Mouse (Mus musculus) midbrain, postnatal 0 days (tissue): ENCODE results near the gene Kdm5b. TPM values are rescaled to one million over a fixed set of nuclear protein-coding genes. Genes with fewer than 3 reads are reported as not detected.
A peak's percentile ranks its signal among the peaks of the same experiment; 100 is the strongest.

ENCODE experiments used
- ATAC-seq: fragments of 200-750 bp; cut with Nextera tagmentation; 2 replicates; pipeline ENCODE4 v1.8.0; 2017; ENCODE audit warnings: moderate number of reproducible peaks, mild to moderate bottlenecking, moderate TSS enrichment, moderate library complexity; ENCODE audit not compliant: low FRiP score
- DNase-seq: peaks from one replicate; pipeline ENCODE4 v3.0.0-alpha.2; 2015; ENCODE audit warnings: low spot score
- H3K27ac ChIP-seq: fragments of 300-500 bp; sonication (generic); 2 replicates; pipeline ENCODE4 v1.5.1; 2014; ENCODE audit warnings: low read depth, mild to moderate bottlenecking, low read length, mixed read lengths
- H3K27me3 ChIP-seq: fragments of 300-500 bp; sonication (generic); 2 replicates; pipeline ENCODE4 v1.6.1; 2014; ENCODE audit warnings: low read length, control low read depth, mixed read lengths; ENCODE audit not compliant: insufficient read depth
- H3K36me3 ChIP-seq: fragments of 300-500 bp; sonication (generic); 2 replicates; pipeline ENCODE4 v1.6.1; 2014; ENCODE audit warnings: low read length, control low read depth, mixed read lengths; ENCODE audit not compliant: insufficient read depth
- H3K4me1 ChIP-seq: fragments of 300-500 bp; sonication (generic); 2 replicates; pipeline ENCODE4 v1.6.1; 2014; ENCODE audit warnings: mild to moderate bottlenecking, control low read depth, antibody characterized with exemption, low read length, mixed read lengths; ENCODE audit not compliant: insufficient read depth
- H3K4me2 ChIP-seq: fragments of 300-500 bp; sonication (generic); 2 replicates; pipeline ENCODE4 v1.6.1; 2014; ENCODE audit warnings: low read depth, mild to moderate bottlenecking, low read length, mixed read lengths; ENCODE audit not compliant: poor library complexity, severe bottlenecking
- H3K4me3 ChIP-seq: fragments of 300-500 bp; sonication (generic); 2 replicates; pipeline ENCODE4 v1.5.1; 2014; ENCODE audit warnings: low read depth, mild to moderate bottlenecking, low read length, moderate library complexity
- H3K9ac ChIP-seq: fragments of 300-500 bp; sonication (generic); replicated peaks from 2 replicates; pipeline ENCODE4 v1.6.1; 2014; ENCODE audit warnings: mild to moderate bottlenecking, low read length, moderate library complexity, mixed read lengths; ENCODE audit not compliant: poor library complexity, severe bottlenecking
- H3K9me3 ChIP-seq: fragments of 300-500 bp; sonication (generic); 2 replicates; pipeline ENCODE4 v1.6.1; 2016; ENCODE audit warnings: low read length, control low read depth
- CTCF ChIP-seq: IDR thresholded peaks from 2 replicates; pipeline ENCODE4 v1.5.1; 2016; ENCODE audit warnings: antibody characterized with exemption, mild to moderate bottlenecking
- WGBS: fragments of 180-500 bp; shearing (Covaris S2); extraction: QIAGEN DNeasy Blood & Tissue Kit; methylation state at CpG from one replicate; pipeline ENCODE4 v1.1.7; 2014; 5-methylcytosine and 5-hydroxymethylcytosine counted together
- polyA plus RNA-seq: library from polyadenylated mRNA; unstranded; fragments of >200 nt; fragmentation: Nextera tagmentation; extraction: Ambion mirVana; gene quantifications from 2 replicates; pipeline ENCODE4 v1.2.1, GENCODE M21; 2015
- total RNA-seq: library from RNA; depleted of rRNA; stranded (reverse); fragments of >200 nt; gene quantifications from 2 replicates; pipeline ENCODE4 v1.2.3, GENCODE M21; 2014; rRNA removed

Kdm5b gene
- total RNA-seq = 65.9 and 69.9 TPM in 2 replicates
- polyA plus RNA-seq = 37.3 and 43.7 TPM in 2 replicates

- Histone ChIP-seq H3K27ac (peak within 1 kb of the TSS; percentile 91), H3K4me2 (peak within 1 kb of the TSS; percentile 73), H3K4me3 (peak within 1 kb of the TSS; percentile 100), H3K27me3 (no peaks in the 10 kb centered on the region), H3K9ac (peak within 1 kb of the TSS; percentile 97), H3K4me1 (peaks cover 8% of the 10 kb centered on the region; the same call in 1 of the 2 replicates), H3K9me3 (no peaks in the 10 kb centered on the region), H3K36me3 (no peaks in the 10 kb centered on the region)
- peak; percentile 92 for DNase-seq
- ATAC-seq = peak; percentile 6; the same call in 1 of the 2 replicates
- no peak for TF ChIP-seq CTCF
- under 1% methylated on average over 34 of the region's 34 CpGs for WGBS
Observed at GRCm38 (mm10) chr1:134559976-134560375, at the start of gene Kdm5b. Gene Kdm5b, plus strand, starts transcription at chr1:134560171.

DNA sequence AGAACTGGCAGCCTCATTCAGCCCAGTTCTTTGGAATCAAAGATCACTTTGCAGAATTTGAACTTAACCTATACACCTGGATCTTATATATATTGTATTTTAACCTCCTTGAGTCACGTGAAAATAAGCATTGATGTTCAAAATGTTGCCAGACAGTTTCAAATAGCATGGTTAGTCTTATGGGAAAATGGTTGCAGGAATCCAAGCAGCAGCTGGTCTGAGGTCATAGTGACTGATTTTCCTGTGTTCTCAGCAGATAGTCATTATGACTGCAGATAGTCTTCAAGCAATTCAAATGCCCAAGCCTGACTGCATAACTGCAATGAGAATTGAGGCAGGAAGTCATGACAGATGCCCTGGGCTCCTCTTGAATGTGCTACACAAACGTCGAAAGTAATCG, 47.8 kb upstream of the Kdm5b start:
- H3K27ac ChIP-seq = no peak overlapping the region
- no peak for TF ChIP-seq CTCF
- no peak overlapping the region for H3K4me3 ChIP-seq
- WGBS = 64% methylated on average over 4 of the region's 4 CpGs
- ATAC-seq = no peak
- no peaks in the 10 kb centered on the region for H3K9me3 ChIP-seq
- DNase-seq = peak; percentile 40
- no peak overlapping the region for H3K9ac ChIP-seq
- peaks cover 12% of the 10 kb centered on the region for H3K36me3 ChIP-seq
- no peaks in the 10 kb centered on the region for H3K4me1 ChIP-seq
- H3K27me3 ChIP-seq = no peaks in the 10 kb centered on the region; the same call in 1 of the 2 replicates
- H3K4me2 ChIP-seq = no peak overlapping the region

DNA sequence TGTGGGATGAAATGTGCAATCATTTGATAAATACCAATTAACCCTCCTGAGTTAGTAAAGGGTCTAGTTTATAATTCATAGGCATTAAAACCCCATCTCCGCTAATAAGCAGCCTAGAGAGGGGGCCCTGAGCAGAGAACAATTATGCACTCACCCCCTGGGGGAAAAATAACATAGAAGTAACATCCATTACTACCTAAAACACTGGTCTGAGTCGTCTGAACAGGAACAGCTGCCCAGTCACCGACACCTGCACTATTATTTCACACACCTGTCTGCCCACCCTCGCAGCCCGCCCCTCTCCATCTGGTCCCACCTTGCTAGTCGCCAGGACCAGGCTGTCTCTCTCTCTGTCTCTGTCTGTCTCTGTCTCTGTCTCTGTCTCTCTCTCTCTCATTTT, 47.4 kb upstream of the Kdm5b start:
- Histone ChIP-seq H3K4me3 (peak overlapping the region; percentile 32; the same call in 1 of the 2 replicates), H3K9me3 (no peaks in the 10 kb centered on the region), H3K27ac (no peak overlapping the region), H3K9ac (no peak overlapping the region), H3K4me1 (no peaks in the 10 kb centered on the region), H3K36me3 (peaks cover 10% of the 10 kb centered on the region), H3K27me3 (no peaks in the 10 kb centered on the region; the same call in 1 of the 2 replicates), H3K4me2 (no peak overlapping the region)
- ATAC-seq (no peak), DNase-seq (no peak)
- no peak for TF ChIP-seq CTCF
- WGBS = 53% methylated on average over 6 of the region's 6 CpGs

DNA sequence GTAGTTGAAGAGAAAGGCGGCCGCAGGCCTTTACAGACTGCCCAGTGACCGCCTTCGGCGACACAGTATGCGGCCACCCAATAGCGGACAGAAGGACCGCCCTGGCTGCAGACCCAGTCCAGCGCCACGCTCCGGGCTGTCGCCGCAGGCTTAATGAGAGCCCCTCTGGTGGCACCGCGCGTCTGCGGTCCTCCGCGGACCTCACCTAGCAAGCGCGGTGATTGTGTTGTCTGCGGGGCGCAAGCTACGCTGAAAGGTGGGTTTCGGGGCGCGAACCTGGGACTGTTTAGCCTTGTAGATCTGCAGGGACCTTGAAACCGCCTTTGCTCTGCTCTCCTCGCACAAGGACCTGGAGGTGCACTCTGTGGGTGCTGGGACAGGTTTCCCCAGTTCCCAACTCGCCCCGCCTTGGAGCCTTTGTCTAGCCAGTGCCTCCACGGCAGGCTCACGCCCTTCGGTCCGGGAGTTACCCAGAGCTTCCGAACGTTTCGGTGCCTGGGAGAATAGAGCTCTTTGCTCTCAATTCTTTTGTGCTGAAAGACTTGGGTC, 46.6 kb upstream of the Kdm5b start:
- peak overlapping the region; percentile 70 for H3K4me2 ChIP-seq
- H3K27me3 ChIP-seq = no peaks in the 10 kb centered on the region; the same call in 1 of the 2 replicates
- TF ChIP-seq CTCF = no peak
- peak overlapping the region; percentile 42 for H3K9ac ChIP-seq
- no peaks in the 10 kb centered on the region for H3K4me1 ChIP-seq
- peaks cover 5% of the 10 kb centered on the region for H3K36me3 ChIP-seq
- ATAC-seq (no peak), DNase-seq (peak; percentile 13)
- H3K9me3 ChIP-seq = no peaks in the 10 kb centered on the region
- peak overlapping the region; percentile 32 for H3K4me3 ChIP-seq
- 3% methylated on average over 38 of the region's 38 CpGs for WGBS
- H3K27ac ChIP-seq = no peak overlapping the region

DNA sequence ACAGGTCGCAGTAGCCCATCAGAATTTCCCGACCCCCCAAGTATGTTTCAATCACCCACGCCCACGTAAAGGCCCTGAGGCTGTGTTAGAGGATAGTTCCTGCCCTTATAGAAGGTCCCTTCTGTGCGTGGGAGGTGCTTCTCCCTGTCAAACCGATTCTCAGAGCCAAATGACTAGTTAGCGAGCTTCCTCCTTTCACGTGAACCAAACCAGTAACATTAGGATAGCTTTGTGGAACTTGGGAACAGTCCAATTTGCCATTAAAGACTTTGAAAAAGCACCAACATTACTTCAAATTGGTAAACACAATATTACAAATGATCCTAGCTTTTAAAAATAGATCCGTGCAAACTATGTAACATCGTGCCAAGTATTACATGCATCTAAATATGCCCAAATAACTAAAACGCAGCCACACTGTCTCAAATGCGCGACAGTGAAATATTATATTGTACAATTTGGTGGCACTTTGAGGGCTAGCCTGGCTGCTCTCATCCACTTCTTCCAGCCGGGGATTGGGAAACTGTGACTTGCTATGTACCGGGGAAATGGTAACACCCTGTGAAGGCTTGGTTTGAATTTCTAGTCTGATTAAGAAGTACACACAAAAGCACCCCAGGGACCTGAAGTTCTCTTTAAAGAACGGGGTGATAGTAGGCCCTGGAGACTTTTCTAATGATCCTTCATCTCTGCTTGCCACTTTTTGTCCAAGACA, 45.9 kb upstream of the Kdm5b start:
- TF ChIP-seq CTCF = no peak
- Histone ChIP-seq H3K9me3 (no peaks in the 10 kb centered on the region), H3K27ac (no peak overlapping the region), H3K36me3 (peaks cover 2% of the 10 kb centered on the region; the same call in 1 of the 2 replicates), H3K4me1 (no peaks in the 10 kb centered on the region), H3K9ac (peak overlapping the region; percentile 42; the same call in 1 of the 2 replicates), H3K4me2 (peak overlapping the region; percentile 70; the same call in 1 of the 2 replicates), H3K27me3 (no peaks in the 10 kb centered on the region; the same call in 1 of the 2 replicates), H3K4me3 (peak overlapping the region; percentile 32; the same call in 1 of the 2 replicates)
- 45% methylated on average over 16 of the region's 16 CpGs for WGBS
- ATAC-seq (no peak), DNase-seq (no peak)

DNA sequence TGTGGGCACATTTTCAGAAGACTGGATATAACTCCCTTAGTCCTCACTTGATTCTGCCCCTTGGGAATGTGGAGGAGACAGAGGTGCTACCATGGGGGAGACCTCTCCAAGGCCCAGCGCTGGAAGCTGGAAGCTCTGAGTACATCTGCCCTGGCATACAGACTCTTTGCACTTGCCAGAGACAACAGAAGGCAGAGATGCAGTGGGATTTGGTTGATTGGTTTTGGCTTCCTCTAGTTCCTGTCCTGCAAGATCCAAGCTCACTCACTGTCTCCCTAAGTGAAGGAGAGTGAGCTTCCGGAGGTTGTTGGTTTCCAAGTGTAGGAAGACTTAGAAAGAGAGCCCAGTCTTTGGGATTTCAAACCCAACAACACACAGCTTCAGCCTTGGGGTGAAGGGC, 44.1 kb upstream of the Kdm5b start:
- Histone ChIP-seq H3K4me3 (no peak overlapping the region), H3K4me2 (no peak overlapping the region), H3K4me1 (no peaks in the 10 kb centered on the region), H3K27me3 (no peaks in the 10 kb centered on the region; the same call in 1 of the 2 replicates), H3K9ac (no peak overlapping the region), H3K36me3 (no peaks in the 10 kb centered on the region), H3K9me3 (no peaks in the 10 kb centered on the region), H3K27ac (no peak overlapping the region)
- no peak for TF ChIP-seq CTCF
- WGBS = 83% methylated on average over 2 of the region's 2 CpGs
- ATAC-seq (no peak), DNase-seq (peak; percentile 20)
